Mouse (Mus musculus) common myeloid progenitor, adult 5-6 weeks (primary cell): Measurements from ENCODE around the gene Tbx1. TPM values are rescaled to one million over a fixed set of nuclear protein-coding genes. Genes with fewer than 3 reads are reported as not detected.
A peak's percentile ranks its signal among the peaks of the same experiment; 100 is the strongest.

Experiments used
- ATAC-seq: replicated peaks from 2 replicates; pipeline ENCODE4 v1.8.0; 2016; ENCODE audit warnings: low read depth, mild to moderate bottlenecking, moderate TSS enrichment, inconsistent platforms; ENCODE audit not compliant: poor library complexity, severe bottlenecking
- total RNA-seq: library from RNA; stranded (forward); fragments of 200-1000, 187-1606 nt; gene quantifications from 2 replicates; pipeline ENCODE4 v1.2.3, GENCODE M21; 2017

Tbx1 gene
- total RNA-seq, 1 experiment from 2014 or later = not detected

DNA sequence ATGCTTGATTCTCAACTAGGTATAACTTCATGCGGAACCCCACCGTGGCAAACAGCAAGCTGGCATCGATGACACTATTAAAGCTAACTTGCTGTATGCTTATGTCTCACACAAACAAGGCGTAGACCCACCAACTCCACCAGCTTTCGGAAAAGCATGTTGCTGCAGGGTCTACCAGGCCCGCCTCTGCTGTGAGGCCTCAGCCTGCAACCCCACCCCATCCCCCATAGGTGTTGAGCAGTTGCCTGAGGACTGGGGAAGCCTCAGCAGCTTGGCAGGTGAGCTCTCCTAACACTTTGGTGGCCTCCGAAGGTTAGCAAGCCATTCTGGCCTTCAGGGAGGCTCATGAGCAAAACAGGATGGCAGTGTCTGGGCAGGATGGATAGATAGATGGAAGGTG is 21.9 kb downstream of the Tbx1 start:
- ATAC-seq = no peak

DNA sequence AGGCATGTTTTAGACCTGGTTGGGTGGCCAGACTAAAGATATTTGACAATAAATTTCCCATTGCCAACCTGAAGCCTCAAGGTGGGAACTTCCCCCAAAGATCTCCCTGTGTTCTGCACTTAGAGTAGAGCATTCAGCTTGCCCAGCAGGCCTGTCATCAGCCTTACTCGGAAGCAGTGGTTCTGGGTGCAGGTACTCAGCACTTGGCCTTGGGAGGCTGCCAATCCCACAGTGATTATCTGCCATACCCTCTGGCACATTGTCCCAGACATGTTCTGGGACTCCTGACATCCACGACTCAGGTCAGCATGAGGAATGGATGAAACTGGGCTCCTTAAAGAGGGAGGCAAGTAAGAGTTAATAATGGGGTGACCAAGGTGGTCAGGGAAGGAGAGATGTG is 26.0 kb downstream of the Tbx1 start:
- ATAC-seq = no peak

DNA sequence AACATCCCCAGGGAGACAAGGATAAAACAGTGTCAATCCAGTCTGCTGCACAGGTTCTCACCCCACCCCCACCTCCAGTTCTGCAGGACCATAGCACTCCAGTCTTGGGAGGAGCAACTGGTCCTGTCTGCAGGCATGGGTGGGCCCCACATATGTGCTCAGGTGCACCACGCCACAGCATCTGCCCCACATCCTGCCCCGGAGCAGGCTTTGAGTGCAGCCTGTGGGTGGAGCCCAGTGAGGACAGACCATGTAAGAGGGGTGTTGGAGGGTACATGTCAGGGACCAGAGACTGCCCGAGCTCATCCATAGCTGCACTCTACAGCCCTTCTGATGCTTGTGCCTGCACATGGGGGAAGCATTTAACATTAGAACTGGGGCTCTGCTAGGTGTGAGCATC is 34.0 kb downstream of the Tbx1 start:
- no peak for ATAC-seq

DNA sequence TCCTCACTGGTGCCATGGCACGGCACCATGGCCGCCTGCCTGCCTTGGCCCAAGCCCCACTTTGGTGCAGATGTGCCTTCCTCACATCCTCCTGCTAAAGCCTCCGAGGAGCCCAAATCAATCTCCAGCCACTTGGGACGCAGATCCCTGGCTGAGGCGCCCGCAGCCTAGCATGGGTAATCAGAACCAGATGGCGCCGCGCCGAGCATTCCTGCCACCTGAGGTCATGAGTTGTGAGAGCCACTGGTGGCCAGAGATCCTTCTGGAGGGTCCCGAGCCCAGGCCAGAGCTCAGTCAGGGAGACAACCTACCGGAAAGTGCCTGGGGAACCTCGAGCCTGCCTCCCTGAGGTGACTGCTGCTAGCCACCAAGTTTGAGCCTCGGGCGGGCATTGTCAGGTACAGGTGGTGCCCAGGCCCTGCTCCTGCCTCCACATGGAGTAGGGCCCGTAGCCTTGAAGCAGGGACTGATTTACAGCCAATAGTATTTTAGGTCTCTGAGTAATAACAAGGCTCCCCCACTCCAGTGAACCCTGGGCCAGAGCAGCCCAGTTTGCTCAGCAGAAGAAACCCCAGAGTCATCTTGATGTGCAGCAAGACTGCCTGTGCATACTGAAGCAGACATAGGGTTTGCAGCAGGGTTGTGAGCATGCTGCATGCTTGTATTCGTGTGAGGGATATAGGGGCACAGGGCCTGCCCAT is 35.1 kb downstream of the Tbx1 start:
- no peak for ATAC-seq

DNA sequence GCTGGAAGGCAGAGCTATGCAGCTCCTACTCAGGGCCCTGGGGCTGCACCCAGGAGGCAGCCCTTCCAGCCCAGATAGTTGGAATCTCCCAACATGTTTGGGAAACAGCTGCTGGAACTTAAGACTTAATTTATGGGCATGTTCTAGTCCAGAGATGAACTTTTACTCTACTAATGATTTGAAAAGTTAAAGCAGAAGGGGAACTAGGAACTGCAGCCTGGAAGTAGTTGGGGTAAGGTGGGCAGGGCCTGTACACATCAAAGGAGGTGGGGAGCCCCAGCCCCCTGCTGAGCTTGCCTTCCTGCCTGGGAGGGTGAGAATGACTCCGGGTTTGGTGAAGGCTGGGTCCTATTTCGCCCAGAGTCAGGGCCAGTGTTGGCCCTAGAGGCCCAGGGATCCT is 35.8 kb downstream of the Tbx1 start:
- ATAC-seq = no peak

DNA sequence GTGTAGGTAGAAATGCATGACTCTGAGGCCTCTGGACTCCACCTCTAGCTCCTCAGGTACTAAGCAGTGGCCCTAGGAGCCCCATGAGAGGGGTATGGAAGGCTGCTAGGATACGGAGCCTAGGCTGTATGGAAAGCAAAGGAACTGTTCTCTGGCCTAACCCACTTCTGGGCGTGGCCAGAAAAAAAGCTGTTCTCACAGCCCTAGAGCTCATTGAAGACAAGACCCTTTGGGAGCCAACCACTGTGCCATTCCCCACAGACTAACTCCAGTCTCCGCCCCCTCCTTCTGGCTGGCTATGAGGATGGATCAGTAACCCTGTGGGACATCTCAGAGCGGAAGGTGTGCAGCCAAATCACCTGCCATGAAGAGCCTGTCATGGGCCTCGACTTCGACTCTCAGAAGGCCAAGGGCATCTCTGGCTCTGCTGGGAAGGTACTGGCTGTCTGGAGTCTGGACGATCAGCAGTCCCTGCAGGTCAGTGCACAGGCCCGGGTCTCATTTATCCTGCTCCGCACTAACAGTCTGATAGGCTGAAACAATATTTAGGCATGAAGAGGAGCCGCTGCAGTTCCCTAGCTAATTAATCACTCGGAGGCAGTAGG is 38.3 kb downstream of the Tbx1 start:
- ATAC-seq = no peak

DNA sequence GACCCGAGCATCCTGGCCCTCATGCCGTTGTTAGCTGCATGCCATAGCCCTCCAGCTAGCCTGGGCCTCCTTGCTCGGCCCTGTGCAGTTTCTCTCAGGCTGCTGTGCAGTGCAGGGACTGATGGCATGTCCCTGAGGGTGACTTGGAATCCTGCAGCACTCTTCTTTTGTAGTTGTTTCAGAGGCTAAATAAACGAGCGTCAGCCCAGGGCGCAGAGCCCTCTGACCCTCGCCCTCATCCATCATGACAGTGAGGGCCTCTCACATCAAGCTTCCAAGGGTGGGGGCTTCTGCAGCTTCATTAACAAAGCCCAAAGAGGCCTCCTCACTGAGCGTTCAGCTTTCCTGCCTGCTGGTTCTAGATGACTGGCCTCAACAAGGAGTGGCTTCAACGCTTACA is 38.9 kb downstream of the Tbx1 start:
- no peak for ATAC-seq

DNA sequence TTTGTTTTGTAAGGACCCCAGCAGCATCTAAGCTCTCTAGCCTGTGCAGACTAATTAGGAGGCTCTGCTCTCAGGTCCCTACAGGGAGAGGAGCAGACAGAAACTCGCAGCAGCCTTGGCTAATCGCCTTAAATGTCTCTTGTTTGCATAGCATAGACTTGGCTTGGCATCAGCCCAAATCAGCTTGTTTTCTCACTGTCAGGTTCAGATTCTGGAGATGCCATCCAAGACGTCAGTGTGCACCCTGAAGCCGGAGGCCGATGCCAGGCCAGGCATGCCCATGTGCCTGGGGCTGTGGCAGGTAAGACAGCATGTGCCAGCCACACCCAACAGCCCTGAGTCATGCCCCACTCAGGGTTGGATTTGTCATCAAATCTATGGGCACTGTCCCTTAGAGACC is 42.6 kb downstream of the Tbx1 start:
- ATAC-seq = no peak

DNA sequence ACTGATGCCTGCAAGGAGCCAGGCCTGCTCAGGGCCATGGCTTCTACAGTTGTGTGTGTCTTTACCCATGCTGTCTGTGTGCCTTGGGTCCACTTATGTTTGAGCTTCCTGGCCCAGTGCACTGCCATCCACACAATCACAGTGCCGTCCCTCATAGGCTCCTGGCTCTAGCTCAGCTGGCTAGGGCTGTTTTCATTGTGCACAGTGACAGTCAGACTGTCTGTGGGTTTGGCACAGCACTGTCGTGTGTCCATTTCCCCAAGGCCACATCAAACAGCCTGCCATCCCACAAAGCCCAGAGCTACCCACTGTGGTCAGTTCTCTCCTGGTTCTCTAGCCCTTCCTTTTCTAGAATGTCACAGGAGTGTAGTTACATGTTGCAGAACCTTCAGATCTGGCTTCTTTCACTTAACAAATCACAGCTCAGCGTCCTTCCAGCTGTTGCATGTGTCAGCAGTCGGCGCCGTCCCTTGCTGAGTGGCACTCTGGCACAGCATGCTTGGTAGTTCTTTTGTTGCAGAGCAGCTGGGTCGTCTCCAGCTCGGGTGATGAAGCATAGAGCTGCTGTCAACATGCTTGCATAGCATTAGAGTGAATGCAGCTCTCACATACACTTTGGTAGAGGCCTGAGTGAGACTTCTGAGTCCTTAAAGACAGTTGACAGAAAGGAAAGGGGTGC is 47.2 kb downstream of the Tbx1 start:
- no peak for ATAC-seq

DNA sequence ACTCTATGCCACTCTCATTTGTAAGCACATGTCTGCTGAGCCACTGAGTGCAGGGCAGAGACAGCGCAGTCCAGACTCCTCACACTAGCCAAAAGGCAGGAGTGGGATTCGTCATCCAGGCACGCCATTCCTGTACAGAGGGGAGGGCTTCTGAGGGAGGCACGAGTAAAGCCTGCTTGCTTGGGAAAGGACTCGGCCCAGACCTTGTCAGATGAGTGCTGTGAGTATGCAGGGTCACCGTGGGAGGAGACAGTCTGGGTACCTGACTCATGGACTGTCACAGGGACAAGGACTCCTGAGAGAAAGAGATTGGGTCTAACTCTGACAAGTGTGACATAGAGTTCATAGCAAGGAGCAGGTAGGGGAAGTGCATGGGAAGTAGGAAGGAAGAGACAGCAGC is 51.2 kb downstream of the Tbx1 start:
- no peak for ATAC-seq

DNA sequence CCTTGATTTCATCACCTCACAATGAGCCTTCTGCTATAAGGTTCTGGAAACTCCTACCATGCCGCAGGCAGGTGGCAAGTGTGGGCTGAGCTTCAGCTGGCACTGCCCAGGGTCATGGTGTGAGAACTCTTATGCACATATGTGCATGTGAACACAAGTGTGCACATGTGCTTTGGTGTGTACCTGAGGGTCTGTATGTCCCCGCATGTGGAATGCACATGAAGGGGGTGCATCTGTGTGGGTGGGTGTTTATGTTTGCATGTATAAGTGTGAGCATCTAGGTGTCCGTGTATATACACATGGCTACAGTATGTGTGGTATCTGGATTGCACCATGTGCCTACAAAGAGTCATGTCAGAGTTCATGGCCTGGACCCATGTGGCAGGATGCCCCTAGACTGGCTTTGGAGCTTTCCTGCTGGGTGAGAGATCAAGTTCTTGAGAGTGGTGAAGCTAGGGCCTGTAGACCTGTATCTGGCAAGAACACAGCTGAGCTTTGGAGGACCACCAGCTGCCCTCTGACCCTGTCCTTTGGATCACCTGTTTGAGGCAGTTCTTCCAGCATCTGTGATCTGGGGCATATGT is 53.0 kb downstream of the Tbx1 start:
- no peak for ATAC-seq

DNA sequence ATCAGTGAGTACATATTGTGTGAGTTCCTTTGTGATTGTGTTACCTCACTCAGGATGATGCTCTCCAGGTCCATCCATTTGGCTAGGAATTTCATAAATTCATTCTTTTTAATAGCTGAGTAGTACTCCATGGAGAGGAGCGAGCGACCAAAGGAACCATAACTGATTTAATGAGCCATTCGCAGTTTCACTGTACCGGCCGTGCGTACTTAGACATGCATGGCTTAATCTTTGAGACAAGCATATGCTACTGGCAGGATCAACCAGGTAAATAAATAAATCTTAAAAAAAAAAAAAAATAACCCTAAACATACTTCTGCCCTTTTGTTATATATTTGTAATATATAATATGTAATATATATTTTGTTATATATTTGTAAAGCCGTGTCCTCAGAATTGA is 57.4 kb downstream of the Tbx1 start:
- ATAC-seq = peak; percentile 100

Other genes starting within 250 kb of the Tbx1 start
- gene Tango2, start 242.6 kb downstream of the Tbx1 start, total RNA-seq = 7.9 and 14.9 TPM in 2 replicates
- gene Arvcf, start 242.5 kb downstream of the Tbx1 start, total RNA-seq = 24.4 and 28.5 TPM in 2 replicates
- 50.3 and 66.4 TPM in 2 replicates for gene Txnrd2, start 164.3 kb downstream of the Tbx1 start, total RNA-seq
- 38.2 and 44.2 TPM in 2 replicates for gene Comt, start 163.8 kb downstream of the Tbx1 start, total RNA-seq
- 4.5 and 5.0 TPM in 2 replicates for gene Gnb1l, start 92.0 kb downstream of the Tbx1 start, total RNA-seq
- 0.49 and 5.9 TPM in 2 replicates for gene Rtl10, start 91.8 kb downstream of the Tbx1 start, total RNA-seq
- gene Gp1bb, start 31.7 kb upstream of the Tbx1 start, total RNA-seq = 7.3 and 12.1 TPM in 2 replicates
- gene Gm49601, start 35.8 kb upstream of the Tbx1 start, total RNA-seq = 1.8 TPM in 1 of 2 replicates, not detected in the other
- gene Sept5, start 39.3 kb upstream of the Tbx1 start, total RNA-seq = 0.37 TPM in 1 of 2 replicates, not detected in the other
- not detected in 2 replicates for gene Cldn5, start 186.2 kb upstream of the Tbx1 start, total RNA-seq
- 48.2 and 70.9 TPM in 2 replicates for gene Ufd1, start 221.1 kb upstream of the Tbx1 start, total RNA-seq
- gene Cdc45, start 221.3 kb upstream of the Tbx1 start, total RNA-seq = 63.1 and 65.1 TPM in 2 replicates
- gene 2510002D24Rik, start 245.9 kb upstream of the Tbx1 start, total RNA-seq = 26.1 and 34.9 TPM in 2 replicates
- gene Gm28539, start 245.9 kb upstream of the Tbx1 start, total RNA-seq = not detected in 2 replicates